Mouse (Mus musculus) testis, adult 2 months (tissue): Measurements from ENCODE around the gene 1700019D03Rik. TPM values are rescaled to one million over a fixed set of nuclear protein-coding genes. Genes with fewer than 3 reads are reported as not detected.
"Not testable (repeated sequence)": the region's sequence is repeated elsewhere in the genome, so short reads cannot be mapped to it uniquely, and the experiment has no call there.

Experiments
- H3K27ac ChIP-seq: fragments of 200-500 bp; 2 replicates; pipeline ENCODE4 v1.5.1; 2012; ENCODE audit warnings: low read depth, low read length; ENCODE audit not compliant: control insufficient read depth, insufficient read depth
- H3K27me3 ChIP-seq: fragments of 200-500 bp; 2 replicates; pipeline ENCODE4 v1.6.1; 2012; ENCODE audit warnings: mild to moderate bottlenecking, low read length, moderate library complexity; ENCODE audit not compliant: control insufficient read depth, insufficient read depth
- H3K36me3 ChIP-seq: fragments of 200-500 bp; 2 replicates; pipeline ENCODE4 v1.6.1; 2012; ENCODE audit warnings: mild to moderate bottlenecking, low read length; ENCODE audit not compliant: control insufficient read depth, insufficient read depth
- H3K4me1 ChIP-seq: fragments of 200-500 bp; 2 replicates; pipeline ENCODE4 v1.6.1; 2012; ENCODE audit warnings: low read length; ENCODE audit not compliant: control insufficient read depth, insufficient read depth
- H3K4me3 ChIP-seq: fragments of 200-500 bp; 2 replicates; pipeline ENCODE4 v1.5.1; 2012; ENCODE audit warnings: low read depth, mild to moderate bottlenecking, low read length, moderate library complexity, mixed read lengths; ENCODE audit not compliant: control insufficient read depth
- CTCF ChIP-seq: fragments of 200-500 bp; IDR thresholded peaks from 2 replicates; pipeline ENCODE4 v1.5.1; 2012; ENCODE audit warnings: low read depth, mild to moderate bottlenecking, inconsistent platforms, low read length, moderate library complexity; ENCODE audit not compliant: control insufficient read depth, insufficient read depth, insufficient replicate concordance
- POLR2A ChIP-seq: fragments of 200-500 bp; IDR thresholded peaks from 2 replicates; pipeline ENCODE4 v1.6.1; 2012; ENCODE audit warnings: low read depth, mild to moderate bottlenecking, inconsistent platforms, low read length, moderate library complexity; ENCODE audit not compliant: control insufficient read depth
- polyA plus RNA-seq: library from polyadenylated mRNA; depleted of rRNA; stranded (reverse); fragments of >200 nt; gene quantifications from 2 replicates; pipeline ENCODE4 v1.2.3, GENCODE M21; 2012; rRNA removed

1700019D03Rik gene
- polyA plus RNA-seq, 1 experiment, result 646 TPM

DNA sequence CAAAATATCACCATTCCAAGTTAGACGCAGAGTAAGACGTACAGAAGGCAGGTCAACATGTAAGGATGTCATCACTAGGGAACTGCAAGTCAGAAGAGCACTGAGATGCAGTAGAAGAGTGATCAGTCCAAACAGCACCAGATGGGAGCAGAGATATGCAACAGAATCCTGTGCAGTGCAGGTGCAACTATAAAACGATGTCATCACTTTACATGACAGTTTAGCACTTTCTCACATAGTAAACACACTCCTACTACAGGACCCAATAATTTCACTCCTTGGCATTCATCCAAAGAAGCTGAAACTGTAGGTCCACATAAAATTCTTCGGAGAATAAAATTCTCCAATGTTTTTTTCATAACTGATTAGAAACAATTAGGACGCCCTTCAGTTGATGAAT is 85.5 kb downstream of the 1700019D03Rik start:
- Histone ChIP-seq H3K27me3 (no peaks in the 10 kb centered on the region), H3K27ac (no peak overlapping the region), H3K36me3 (no peaks in the 10 kb centered on the region), H3K4me3 (no peak overlapping the region), H3K4me1 (no peaks in the 10 kb centered on the region)
- no peak for TF ChIP-seq CTCF
- no peak for TF ChIP-seq POLR2A

DNA sequence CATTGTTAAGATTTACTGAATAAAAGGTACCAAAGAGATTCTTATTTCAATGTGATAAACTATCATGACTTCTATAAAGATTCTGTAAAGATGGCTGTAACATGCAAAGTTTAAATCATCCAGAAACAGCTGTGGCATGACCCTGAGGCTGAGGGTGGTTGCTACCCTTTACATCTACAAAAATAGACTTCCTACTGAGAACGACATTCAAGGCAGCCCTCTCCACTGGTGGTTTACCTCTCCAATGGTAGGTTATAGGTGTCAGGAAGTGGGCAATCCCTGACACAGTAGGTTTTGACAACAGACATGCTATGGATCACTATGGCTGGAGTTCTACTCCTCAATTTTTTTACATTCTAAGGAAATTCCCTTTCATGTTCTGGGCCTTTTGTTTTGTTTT is 95.5 kb downstream of the 1700019D03Rik start:
- H3K36me3 ChIP-seq, H3K27me3 ChIP-seq, H3K27ac ChIP-seq, H3K4me1 ChIP-seq, H3K4me3 ChIP-seq: not testable (repeated sequence)

DNA sequence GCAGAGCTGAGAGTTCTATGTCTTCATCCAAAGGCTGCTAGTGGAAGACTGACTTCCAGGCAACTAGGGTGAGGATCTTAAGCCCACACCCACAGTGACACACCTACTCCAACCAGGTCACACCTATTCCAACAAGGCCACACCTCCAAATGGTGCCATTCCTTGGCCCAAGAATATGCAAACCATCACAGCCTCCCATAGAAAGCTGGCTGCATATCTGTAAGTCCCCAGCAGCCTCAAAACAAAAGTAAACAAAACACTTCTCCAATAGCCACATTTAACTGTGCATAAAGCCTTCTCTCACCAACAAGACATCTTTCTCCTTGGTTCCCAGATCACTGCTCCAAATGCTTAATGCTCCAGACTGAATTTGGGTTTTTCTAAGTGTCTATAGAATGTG is 101.1 kb downstream of the 1700019D03Rik start:
- not testable (repeated sequence) for H3K4me3 ChIP-seq, H3K27me3 ChIP-seq, H3K36me3 ChIP-seq, H3K4me1 ChIP-seq, H3K27ac ChIP-seq

DNA sequence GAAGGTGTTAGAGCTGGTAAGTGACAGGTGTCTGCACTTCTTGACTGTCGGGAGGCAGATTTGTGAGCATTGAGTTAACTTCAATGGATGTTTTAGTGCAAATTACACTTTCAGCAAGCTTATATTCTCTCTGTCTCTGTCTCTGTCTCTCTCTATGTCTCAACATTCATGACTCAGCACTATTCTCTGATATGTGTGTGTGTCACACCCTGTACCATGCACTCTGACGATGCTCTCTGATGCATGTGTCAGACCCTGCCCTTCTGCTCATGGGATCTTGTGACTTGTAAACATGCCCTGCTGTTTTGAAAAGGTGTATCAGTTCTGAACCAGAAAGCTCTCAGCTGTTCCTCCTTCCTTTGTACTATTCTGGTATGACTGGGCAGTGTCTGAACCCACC is 103.3 kb downstream of the 1700019D03Rik start:
- no peaks in the 10 kb centered on the region for H3K36me3 ChIP-seq
- TF ChIP-seq CTCF, result no peak
- H3K27ac ChIP-seq, result no peak overlapping the region
- no peak overlapping the region for H3K4me3 ChIP-seq
- H3K27me3 ChIP-seq, result no peaks in the 10 kb centered on the region
- no peaks in the 10 kb centered on the region for H3K4me1 ChIP-seq

DNA sequence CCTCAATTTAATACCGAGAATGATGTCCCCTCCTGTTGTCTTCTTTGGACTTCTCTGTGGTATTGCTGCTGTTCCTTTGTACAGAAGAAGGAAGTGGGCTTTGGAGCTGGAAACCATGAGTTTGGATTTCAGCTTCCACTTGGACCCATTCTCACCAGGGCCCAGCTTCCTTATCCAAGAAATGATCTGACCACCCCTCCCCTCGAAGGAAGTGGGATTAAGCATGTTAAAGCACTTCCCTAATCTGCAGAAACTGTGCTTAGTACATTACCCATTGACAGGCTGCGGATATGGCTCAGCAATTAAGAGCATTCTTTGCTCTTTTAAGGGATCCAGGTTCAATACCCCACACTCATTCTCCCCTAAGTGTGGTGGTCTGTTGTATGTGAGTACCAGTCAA is 110.2 kb downstream of the 1700019D03Rik start:
- H3K36me3 ChIP-seq, result no peaks in the 10 kb centered on the region
- no peaks in the 10 kb centered on the region for H3K27me3 ChIP-seq
- TF ChIP-seq POLR2A, result no peak
- TF ChIP-seq CTCF, result no peak
- H3K27ac ChIP-seq, result no peak overlapping the region
- no peak overlapping the region for H3K4me3 ChIP-seq
- no peaks in the 10 kb centered on the region for H3K4me1 ChIP-seq

DNA sequence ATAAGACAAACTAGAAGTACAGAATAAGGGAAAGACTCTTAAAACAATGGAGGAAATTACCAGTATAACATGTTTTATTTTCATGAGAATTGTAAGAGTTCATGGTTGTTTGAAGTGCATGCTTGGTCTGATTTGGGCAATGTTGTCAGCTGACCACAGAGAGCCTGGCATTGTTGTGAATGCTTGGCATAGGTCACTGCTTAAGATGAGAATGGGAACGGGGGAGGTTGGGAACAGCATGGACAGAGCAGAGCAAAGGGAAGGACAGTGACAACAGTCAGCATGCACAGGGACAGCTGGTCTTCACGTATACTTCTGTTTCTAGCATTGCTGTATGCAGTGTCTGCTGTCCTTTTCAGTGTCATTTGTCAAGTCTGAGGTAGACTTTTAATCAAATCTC is 135.8 kb downstream of the 1700019D03Rik start:
- Histone ChIP-seq H3K4me1 (no peaks in the 10 kb centered on the region), H3K27me3 (no peaks in the 10 kb centered on the region), H3K4me3 (no peak overlapping the region), H3K27ac (no peak overlapping the region), H3K36me3 (no peaks in the 10 kb centered on the region)
- TF ChIP-seq CTCF, result no peak
- no peak for TF ChIP-seq POLR2A

Other genes with a start within 250 kb of the 1700019D03Rik start
- 31.2 and 32.5 TPM in 2 replicates for gene Inpp1, start 202.5 kb downstream of the 1700019D03Rik start, polyA plus RNA-seq
- gene Hibch, start 175.2 kb downstream of the 1700019D03Rik start, polyA plus RNA-seq, result 3.6 and 5.0 TPM in 2 replicates
- gene Mstn, start 41.5 kb upstream of the 1700019D03Rik start, polyA plus RNA-seq, result 0.06 TPM in 1 of 2 replicates, not detected in the other
- 36.0 and 52.2 TPM in 2 replicates for gene 1700019A02Rik, start 167.5 kb upstream of the 1700019D03Rik start, polyA plus RNA-seq